Mouse (Mus musculus): Measurements from ENCODE around the gene Tm9sf3. TPM values are rescaled to one million over a fixed set of nuclear protein-coding genes. Genes with fewer than 3 reads are reported as not detected.
"Not testable (repeated sequence)": the region's sequence is repeated elsewhere in the genome, so short reads cannot be mapped to it uniquely, and the experiment has no call there.

The Tm9sf3 gene
- total RNA-seq (2015) (134 and 153 TPM in 2 replicates), total RNA-seq (2017) (234 and 235 TPM in 2 replicates)

DNA sequence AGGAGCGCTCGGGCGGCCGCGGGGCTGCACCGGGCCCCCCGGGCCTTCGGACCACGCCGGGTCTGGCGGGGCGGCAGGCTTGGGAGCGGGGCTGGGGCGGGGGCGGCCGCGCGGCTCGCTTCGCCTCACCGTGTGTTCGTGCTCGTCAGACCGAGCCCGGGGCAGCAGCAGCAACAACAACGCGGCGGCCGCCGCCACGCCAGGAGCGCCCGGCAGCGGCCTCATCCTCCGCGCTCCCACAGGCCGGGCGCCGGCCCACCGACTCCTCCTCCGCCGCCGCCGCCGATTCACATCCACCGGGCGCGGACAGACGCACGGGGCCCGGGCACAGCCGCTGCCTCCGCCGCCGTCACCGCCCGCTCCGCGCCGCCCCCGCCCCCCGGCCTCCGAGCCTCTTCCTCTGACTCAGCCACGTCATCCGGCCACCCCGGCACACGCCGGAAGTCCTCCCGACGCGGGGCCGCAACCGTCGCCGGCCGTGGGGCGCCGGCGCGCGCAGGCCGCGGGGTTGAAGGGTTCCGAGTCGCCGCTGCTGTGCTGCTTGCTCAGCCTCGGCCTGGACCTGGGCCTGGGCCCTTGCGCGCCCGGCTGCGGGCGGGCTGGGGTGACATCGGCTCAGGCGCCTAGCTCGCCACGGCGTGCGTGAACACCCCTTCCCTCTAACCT lies at the start of gene Tm9sf3:
Gene Tm9sf3, minus strand, starts transcription at position 368 of the 666 bp plus-strand sequence.
- peak; percentile 91 for ATAC-seq (ENCODE audit: poor library complexity, severe bottlenecking)

DNA sequence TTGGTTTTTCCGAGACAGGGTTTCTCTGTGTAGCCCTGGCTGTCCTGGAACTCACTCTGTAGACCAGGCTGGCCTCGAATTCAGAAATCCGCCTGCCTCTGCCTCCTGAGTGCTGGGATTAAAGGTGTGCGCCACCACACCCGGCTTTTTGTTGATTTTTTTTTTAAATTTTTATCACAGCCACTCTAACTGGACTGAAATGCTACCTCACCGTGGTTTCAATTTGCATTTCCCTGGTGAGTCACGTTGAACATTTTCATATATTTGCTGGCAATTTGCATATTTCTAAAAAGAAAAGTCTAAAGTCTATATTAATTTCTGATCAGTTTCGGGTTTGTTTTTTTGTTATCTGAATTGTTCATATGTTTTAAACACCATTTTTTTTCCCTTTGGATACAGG lies 48.8 kb upstream of the Tm9sf3 start:
- ATAC-seq (ENCODE audit: poor library complexity, severe bottlenecking): not testable (repeated sequence)

- ATAC-seq (ENCODE audit: poor library complexity, severe bottlenecking): no peak
These were observed 48.2 kb upstream of the Tm9sf3 start for GRCm38 (mm10) chr19:41312027-41312426.

DNA sequence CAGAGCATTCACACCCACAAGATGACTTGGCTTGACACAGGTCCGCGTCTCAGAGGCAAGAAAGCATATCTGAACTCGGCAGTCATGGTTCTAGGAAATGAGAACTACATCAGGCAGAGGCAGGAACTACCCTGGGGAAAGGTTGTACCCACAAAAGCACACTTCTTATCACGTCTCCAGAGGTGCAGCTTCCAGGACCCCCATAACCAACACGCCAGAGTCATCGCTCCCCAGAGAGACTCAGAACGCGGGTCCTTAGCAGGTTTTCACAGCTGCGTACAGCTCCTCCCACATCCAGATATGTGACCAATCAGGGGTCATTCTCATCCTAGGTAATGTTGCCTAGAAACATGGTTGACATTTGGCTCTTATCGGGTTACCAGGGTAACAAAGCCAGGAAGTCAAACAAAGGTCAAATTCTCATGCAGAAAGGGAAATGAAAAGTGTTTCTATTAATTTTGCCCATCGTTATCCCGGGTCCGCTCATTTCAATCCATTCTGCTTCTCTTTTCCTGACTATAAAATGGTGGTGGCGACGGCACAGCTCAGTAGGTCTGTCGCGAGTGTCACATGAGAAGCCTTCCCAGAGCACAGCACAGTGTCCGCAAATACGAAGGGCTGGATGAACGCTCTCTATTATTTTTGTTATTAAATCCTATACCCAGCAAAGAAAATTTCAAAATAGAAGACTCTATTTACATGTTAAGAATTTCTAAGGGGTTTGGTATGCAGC lies 47.3 kb upstream of the Tm9sf3 start:
- 0 out of 2 replicates have a peak, but pooled peaks have one; percentile 45 for ATAC-seq (ENCODE audit: poor library complexity, severe bottlenecking)

- no peak for ATAC-seq (ENCODE audit: poor library complexity, severe bottlenecking)
These were observed 40.1 kb upstream of the Tm9sf3 start for GRCm38 (mm10) chr19:41303933-41304332.

- no peak for ATAC-seq (ENCODE audit: poor library complexity, severe bottlenecking)
These were observed 39.6 kb upstream of the Tm9sf3 start for GRCm38 (mm10) chr19:41303433-41303832.

GRCm38 (mm10) chr19:41301856-41302255 lies 38.1 kb upstream of the Tm9sf3 start:
- ATAC-seq (ENCODE audit: poor library complexity, severe bottlenecking): no peak

DNA sequence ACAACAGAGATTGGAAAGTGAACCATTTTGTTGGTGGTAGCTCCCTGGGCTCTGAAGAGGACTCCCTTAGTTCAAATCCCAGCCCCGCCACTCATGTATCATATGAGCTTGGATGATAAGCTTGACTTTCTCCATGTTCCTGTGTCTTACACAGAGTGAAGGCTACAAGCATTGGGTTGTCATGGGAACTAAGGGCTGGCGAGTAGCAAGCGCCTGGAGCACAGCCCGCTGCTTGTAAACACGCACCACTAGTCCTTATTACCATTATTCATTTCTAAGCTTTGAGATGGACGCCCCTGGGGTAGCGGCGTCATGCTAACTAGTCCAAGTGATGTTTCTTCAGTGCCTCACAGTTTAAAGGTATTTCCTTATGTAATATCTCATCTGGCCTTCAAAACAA lies 35.6 kb upstream of the Tm9sf3 start:
- no peak for ATAC-seq (ENCODE audit: poor library complexity, severe bottlenecking)

DNA sequence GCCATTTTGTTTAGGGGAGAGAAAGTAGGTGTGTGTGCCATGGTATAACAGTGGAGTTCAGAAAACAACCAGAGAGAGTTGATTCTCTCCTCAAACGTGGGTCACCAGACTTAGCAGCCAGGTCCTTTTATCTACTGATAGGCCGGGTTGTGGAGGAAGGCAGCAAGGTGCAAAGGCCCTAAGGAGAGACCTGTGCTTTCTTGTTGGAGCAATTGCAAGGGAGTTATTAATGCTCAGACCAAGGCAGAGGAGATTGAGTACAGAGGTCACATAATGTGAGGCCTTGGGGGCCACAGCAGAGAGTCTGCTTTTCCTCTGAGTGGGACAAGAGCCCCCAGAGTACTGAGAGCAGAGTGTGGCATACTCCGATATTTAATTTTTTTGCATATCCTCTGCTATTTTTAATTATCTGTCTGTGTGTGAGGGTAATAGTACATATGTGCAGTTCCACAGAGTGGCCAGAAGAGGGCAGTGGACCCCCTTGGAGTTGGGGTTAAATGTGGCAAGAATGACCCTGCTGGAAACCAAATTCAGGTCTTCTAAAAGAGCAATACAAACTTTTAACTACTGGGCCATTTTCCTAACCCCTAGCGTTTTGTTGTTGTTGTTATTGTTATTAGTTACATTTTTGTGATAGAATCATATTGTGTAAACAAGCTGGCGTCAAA lies 27.3 kb upstream of the Tm9sf3 start:
- peak; percentile 62 for ATAC-seq (ENCODE audit: poor library complexity, severe bottlenecking)

GRCm38 (mm10) chr19:41288568-41288967 lies 24.8 kb upstream of the Tm9sf3 start:
- no peak for ATAC-seq (ENCODE audit: poor library complexity, severe bottlenecking)

DNA sequence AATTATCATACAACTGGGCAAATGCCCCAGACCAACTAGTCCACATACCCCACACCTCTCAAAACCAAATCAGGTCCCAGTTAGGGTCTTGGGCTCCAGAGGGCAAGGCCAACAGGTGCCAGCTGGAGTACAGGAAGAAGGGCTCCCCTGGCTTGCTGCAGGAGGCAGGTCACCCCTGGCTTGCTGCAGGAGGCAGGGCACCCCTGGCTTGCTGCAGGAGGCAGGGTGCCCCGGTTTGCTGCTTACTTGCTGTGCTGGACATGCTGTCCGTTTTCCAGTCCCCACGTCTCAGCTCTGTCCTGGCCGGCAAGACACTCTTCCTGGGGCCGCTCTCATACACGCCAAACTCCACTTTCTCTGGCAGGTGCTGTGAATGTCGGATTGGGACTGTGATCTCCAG lies 23.4 kb upstream of the Tm9sf3 start:
- ATAC-seq (ENCODE audit: poor library complexity, severe bottlenecking): no peak

DNA sequence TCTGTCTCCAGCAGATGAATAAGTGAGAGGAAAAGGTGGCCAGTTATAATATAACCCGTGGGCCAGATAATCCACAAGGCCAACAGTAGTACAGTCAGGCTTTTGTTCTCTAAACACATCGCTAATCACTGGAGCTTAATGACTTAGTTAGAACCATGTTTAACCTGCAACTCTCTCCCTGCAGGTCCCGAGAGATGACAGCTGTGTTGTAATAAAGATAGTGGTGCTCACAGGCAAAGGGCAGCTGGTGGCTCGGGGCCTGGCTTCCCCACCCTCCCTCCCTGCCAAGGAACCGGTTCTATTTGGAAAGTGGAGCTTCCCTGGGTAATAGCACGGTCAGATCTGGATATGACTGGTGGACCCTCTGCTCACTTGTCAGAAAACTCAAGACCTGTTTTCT lies 20.7 kb upstream of the Tm9sf3 start:
- no peak for ATAC-seq (ENCODE audit: poor library complexity, severe bottlenecking)

DNA sequence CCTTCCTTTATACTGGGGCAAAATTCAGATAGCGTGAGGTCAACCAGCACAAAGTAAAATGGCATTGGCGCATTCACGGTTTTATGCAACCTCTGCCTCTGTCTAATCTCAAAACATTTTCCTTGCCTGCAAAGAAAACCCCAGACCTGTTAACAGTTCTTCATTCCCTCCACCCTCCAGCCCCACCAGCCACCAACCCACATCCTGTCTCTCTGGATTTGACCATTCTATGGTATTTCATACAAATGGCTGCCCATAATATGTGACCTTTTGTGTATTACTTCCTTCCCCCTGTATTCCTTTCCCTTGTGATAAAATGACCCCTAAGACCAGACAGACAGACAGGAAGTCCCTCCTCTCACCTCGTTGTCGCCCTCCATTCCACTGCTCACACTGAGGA lies 18.9 kb upstream of the Tm9sf3 start:
- peak; percentile 48 for ATAC-seq (ENCODE audit: poor library complexity, severe bottlenecking)

DNA sequence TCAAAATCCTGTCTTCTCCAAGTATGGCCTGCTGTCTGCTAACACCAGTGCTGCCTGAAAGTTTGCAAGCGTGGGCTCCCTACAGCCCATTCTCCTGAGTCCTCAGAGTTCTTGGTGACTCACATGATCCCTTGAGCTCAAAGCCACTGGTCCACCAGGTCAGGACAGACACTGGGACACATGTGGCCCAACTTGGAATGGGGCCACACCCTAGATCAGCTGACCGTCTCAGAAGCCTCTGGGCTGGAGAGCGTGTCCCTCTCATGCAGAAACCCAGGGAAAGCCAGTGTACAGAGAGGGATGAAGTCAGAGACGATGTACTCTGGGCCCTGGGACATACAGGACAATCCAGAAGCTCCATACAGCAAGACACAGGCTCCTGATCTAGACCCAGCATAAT lies 18.4 kb upstream of the Tm9sf3 start:
- no peak for ATAC-seq (ENCODE audit: poor library complexity, severe bottlenecking)

DNA sequence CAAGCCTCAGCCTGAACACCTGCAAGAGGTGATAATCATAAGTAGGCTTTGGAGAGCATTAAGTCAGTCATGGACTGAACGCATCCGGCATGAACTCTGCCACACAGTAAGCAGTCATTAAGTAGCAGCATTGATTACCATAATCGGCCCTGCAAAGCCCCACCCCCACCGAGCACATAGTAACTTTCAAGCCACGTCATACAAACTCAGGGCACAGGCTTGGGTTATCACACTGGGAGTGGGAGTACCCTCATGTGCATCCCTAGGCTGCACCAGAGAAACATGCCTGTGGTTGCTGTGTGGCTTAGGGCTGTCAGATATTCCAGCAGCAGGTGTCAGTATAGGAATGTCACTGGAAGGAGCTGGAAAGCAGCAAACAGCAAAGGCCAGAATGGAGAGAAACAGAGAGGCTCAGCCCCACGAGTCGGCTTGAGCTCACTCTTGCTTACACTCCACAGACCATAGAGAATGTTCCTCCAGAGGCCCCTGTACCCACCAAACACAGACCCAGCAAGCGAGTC lies 16.0 kb upstream of the Tm9sf3 start:
- no peak for ATAC-seq (ENCODE audit: poor library complexity, severe bottlenecking)

DNA sequence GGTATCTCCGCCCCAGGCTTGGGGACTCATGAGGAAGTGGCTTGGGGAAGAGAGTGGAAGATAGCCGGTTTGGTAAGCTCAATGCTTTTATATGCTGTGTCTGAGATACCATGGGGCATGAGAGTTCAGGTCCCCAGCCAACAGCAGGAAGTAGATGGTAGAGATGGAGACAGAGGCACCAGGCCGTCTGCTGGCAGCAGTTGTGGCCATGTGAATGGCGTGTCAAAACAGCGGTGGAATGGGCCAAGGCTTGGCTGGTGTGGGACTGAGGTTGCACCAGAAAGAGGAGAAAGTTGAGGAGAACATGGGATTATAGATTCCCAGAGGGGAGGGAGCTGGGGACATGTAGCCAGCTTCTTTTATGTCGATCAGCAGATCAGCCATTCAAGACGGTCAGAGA lies 14.8 kb upstream of the Tm9sf3 start:
- peak; percentile 69 for ATAC-seq (ENCODE audit: poor library complexity, severe bottlenecking)

DNA sequence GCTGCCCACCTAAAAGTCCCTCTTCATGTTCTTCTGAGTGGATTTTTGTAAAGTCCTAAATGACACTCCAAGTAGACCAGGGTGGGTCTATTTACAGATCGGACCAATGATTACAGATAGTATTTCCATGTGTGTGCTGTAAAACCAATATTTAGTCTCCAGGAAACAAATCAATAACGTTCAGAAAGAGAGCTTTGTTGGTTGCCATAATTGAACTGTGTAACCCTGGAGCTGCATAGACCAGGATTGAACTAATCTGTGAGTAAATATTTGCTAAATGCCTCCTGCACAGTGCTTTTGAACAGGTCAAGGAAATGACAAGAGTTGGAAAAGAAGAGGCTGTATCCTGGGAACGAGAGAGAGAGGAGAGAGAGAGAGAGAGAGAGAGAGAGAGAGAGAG lies 11.8 kb upstream of the Tm9sf3 start:
- no peak for ATAC-seq (ENCODE audit: poor library complexity, severe bottlenecking)

DNA sequence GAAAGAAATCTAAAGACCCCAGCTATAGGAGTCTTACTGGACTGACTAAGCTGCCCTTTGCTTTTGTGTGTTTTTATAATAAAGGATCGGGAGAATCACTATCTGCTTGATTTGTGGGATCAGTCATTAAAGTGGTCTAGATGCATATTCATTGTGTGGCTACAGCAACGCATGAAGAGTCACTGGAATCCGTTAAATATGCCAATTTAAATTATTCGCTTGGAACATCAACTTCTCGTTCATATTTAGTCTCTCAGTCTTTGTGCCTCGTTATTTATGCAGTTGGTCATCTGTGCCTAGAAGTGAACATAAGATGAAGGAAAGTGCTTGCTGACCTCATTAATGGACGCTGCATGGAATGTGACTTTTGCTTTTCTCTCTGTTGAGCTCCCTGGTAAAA lies 7.1 kb upstream of the Tm9sf3 start:
- ATAC-seq (ENCODE audit: poor library complexity, severe bottlenecking): no peak

GRCm38 (mm10) chr19:41270151-41270727 lies 6.4 kb upstream of the Tm9sf3 start:
- ATAC-seq (ENCODE audit: poor library complexity, severe bottlenecking): no peak

- no peak for ATAC-seq (ENCODE audit: poor library complexity, severe bottlenecking)
These were observed 2.6 kb upstream of the Tm9sf3 start for GRCm38 (mm10) chr19:41266251-41266901.

DNA sequence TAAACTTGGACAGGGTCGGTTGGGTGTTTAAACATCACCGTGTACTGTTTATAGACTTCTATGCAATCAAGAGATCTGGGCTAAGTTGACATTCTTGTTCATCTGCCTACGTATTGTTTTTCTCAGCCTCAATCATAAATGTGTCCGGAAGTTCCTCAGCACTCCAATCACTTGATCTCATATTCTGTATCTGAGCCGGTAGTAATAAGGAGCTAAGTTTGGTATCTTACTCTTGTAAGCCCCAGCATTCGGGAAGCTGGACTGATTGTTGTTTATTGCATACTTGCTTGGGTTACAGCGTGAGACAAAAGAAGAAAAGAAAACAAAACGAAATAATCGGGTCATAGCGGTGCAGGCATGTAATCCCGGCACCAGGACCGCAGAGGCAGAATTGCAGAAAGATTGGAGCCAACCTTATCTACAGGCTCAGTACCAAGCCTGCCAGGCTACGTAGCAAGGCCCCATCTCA lies 568 bp upstream of the Tm9sf3 start:
- no peak for ATAC-seq (ENCODE audit: poor library complexity, severe bottlenecking)
